In the genomic region with DNA sequence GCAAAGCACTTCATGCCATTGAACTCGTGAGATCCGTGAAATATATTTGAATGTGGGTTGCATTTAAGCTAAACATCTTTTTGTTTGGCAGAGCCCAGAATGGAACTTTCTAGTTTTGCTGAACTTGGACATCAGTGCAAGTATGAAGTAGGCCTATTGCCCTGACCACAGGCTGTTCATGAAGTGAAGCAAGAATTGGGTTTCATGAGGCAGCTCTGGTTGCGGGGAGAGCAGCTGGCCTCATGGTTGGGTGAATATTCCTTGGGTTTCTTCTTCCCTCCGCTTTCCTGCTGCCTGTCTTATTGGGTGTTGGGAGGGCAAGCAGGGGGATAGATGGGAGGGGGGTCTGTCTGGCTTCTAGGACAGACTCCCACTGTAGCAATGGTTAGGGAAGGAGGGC, we compare ENCODE assay signal across 22 mouse cellular contexts. TPM values are rescaled to one million over a fixed set of nuclear protein-coding genes. Genes with fewer than 3 reads are reported as not detected.
A peak's percentile ranks its signal among the peaks of the same experiment; 100 is the strongest.
DNase-seq lines count a peak whose midpoint lies in the region; ATAC-seq and TF ChIP-seq lines count a peak whose summit lies in the region.
"Had no signal": no experiment of that assay in that cellular context is flagged by ENCODE, and none has a peak within 500 bp of the region (broad histone marks: within the 10 kb centered on the region; RNA-seq: fewer than 3 reads in every experiment).

No protein-coding gene starts in this region.

- H3K4me1 ChIP-seq in embryonic facial prominence, embryonic 13.5 days: peaks cover 65% of the 10 kb centered on the region
- H3K4me1 ChIP-seq in embryonic facial prominence, embryonic 10.5 days: peaks cover 42% of the 10 kb centered on the region
- H3K4me1 ChIP-seq in kidney, postnatal 0 days (replicated peaks; ENCODE audit: insufficient read depth, low read length): peaks cover 42% of the 10 kb centered on the region
- H3K4me1 ChIP-seq in embryonic facial prominence, embryonic 15.5 days: peaks cover 34% of the 10 kb centered on the region

- H3K9me3 ChIP-seq in embryonic facial prominence, embryonic 13.5 days: peaks cover 6% of the 10 kb centered on the region; the same call in 1 of the 2 replicates
- H3K9me3 ChIP-seq in embryonic facial prominence, embryonic 10.5 days: no peaks in the 10 kb centered on the region
- 0 out of 2 replicates have a peak, but pooled peaks cover 4% of the 10 kb centered on the region for H3K9me3 ChIP-seq in kidney, postnatal 0 days (replicated peaks; ENCODE audit: low read length)
- H3K9me3 ChIP-seq in embryonic facial prominence, embryonic 15.5 days (replicated peaks): no peaks in the 10 kb centered on the region
- H3K9me3 ChIP-seq: heart, embryonic 10.5 days; hindbrain, embryonic 15.5 days; limb, embryonic 13.5 days; liver, embryonic 13.5 days; midbrain, embryonic 12.5 days had no signal

- H3K4me2 ChIP-seq in embryonic facial prominence, embryonic 13.5 days: no peak overlapping the region
- no peak overlapping the region for H3K4me2 ChIP-seq in kidney, postnatal 0 days (ENCODE audit: low read length)
- H3K4me2 ChIP-seq in embryonic facial prominence, embryonic 15.5 days (replicated peaks): no peak overlapping the region
- H3K4me2 ChIP-seq: forebrain, embryonic 12.5 days; hindbrain, embryonic 15.5 days; limb, embryonic 13.5 days; liver, embryonic 13.5 days; midbrain, embryonic 12.5 days had no signal

- 69% methylated on average over 4 of the region's 4 CpGs for WGBS in embryonic facial prominence, embryonic 13.5 days
- 88% methylated on average over 4 of the region's 4 CpGs for WGBS in embryonic facial prominence, embryonic 10.5 days
- 60% methylated on average over 4 of the region's 4 CpGs for WGBS in kidney, postnatal 0 days
- WGBS in embryonic facial prominence, embryonic 15.5 days: 63% methylated on average over 4 of the region's 4 CpGs

- no peak for ATAC-seq in embryonic facial prominence, embryonic 13.5 days (ENCODE audit: insufficient number of reproducible peaks, insufficient read depth, low FRiP score, low TSS enrichment, low read depth)
- 0 out of 2 replicates have a peak, but pooled peaks have one; percentile 19 for ATAC-seq in kidney, postnatal 0 days (replicated peaks; ENCODE audit: low FRiP score, low read depth)
- no peak for ATAC-seq in embryonic facial prominence, embryonic 15.5 days (ENCODE audit: insufficient number of reproducible peaks, low FRiP score, low TSS enrichment, low read depth)

- H3K27ac ChIP-seq in embryonic facial prominence, embryonic 13.5 days: peak overlapping the region; percentile 66
- H3K27ac ChIP-seq in embryonic facial prominence, embryonic 10.5 days (replicated peaks): no peak overlapping the region
- no peak overlapping the region for H3K27ac ChIP-seq in kidney, postnatal 0 days
- peak overlapping the region; percentile 58; the same call in 1 of the 2 replicates for H3K27ac ChIP-seq in embryonic facial prominence, embryonic 15.5 days (replicated peaks)
- H3K27ac ChIP-seq: forebrain, embryonic 12.5 days; heart, embryonic 10.5 days; hindbrain, embryonic 15.5 days; limb, embryonic 13.5 days; liver, embryonic 13.5 days; midbrain, embryonic 12.5 days had no signal

- no peaks in the 10 kb centered on the region for H3K27me3 ChIP-seq in embryonic facial prominence, embryonic 13.5 days
- H3K27me3 ChIP-seq in embryonic facial prominence, embryonic 10.5 days (replicated peaks; ENCODE audit: low read depth, poor library complexity, severe bottlenecking): no peaks in the 10 kb centered on the region
- H3K27me3 ChIP-seq in kidney, postnatal 0 days (ENCODE audit: insufficient read depth, low read length): no peaks in the 10 kb centered on the region
- H3K27me3 ChIP-seq in embryonic facial prominence, embryonic 15.5 days: no peaks in the 10 kb centered on the region
- H3K27me3 ChIP-seq: CH12.LX; hindbrain, embryonic 15.5 days; limb, embryonic 13.5 days; liver, embryonic 13.5 days; midbrain, embryonic 12.5 days had no signal

- no peak for DNase-seq in embryonic facial prominence, embryonic 10.5 days (ENCODE audit: low spot score)
- peak; percentile 84 for DNase-seq in kidney, postnatal 0 days (ENCODE audit: low spot score)
- no peak for DNase-seq in kidney, adult 9 months
- peak; percentile 53 for DNase-seq in 416B (ENCODE audit: low read depth)
- DNase-seq in thymus, postnatal 14 days: no peak
- no peak for DNase-seq in left cerebral cortex, adult 9 months (ENCODE audit: low spot score in 2 of 2)
- DNase-seq: adrenal gland, postnatal 10 days; cerebellum, adult 2 months; kidney, postnatal 10 days; liver, embryonic 13.5 days; right cerebral cortex, postnatal 14 days; spleen, adult 18-20 months had no signal

- H3K36me3 ChIP-seq in embryonic facial prominence, embryonic 13.5 days: no peaks in the 10 kb centered on the region
- H3K36me3 ChIP-seq in embryonic facial prominence, embryonic 10.5 days (replicated peaks): peaks cover 6% of the 10 kb centered on the region; the same call in 1 of the 2 replicates
- no peaks in the 10 kb centered on the region for H3K36me3 ChIP-seq in kidney, postnatal 0 days (ENCODE audit: insufficient read depth, low read length)
- H3K36me3 ChIP-seq in embryonic facial prominence, embryonic 15.5 days: no peaks in the 10 kb centered on the region
- H3K36me3 ChIP-seq: forebrain, embryonic 12.5 days; G1E; heart, embryonic 10.5 days; hindbrain, embryonic 15.5 days; liver, embryonic 13.5 days; midbrain, embryonic 12.5 days had no signal

- H3K9ac ChIP-seq in embryonic facial prominence, embryonic 13.5 days: no peak overlapping the region
- no peak overlapping the region for H3K9ac ChIP-seq in kidney, postnatal 0 days (ENCODE audit: low read depth, low read length)
- no peak overlapping the region for H3K9ac ChIP-seq in embryonic facial prominence, embryonic 15.5 days
- H3K9ac ChIP-seq: forebrain, embryonic 12.5 days; hindbrain, embryonic 15.5 days; limb, embryonic 13.5 days; liver, embryonic 13.5 days; midbrain, embryonic 12.5 days had no signal

- H3K4me3 ChIP-seq in embryonic facial prominence, embryonic 13.5 days: no peak overlapping the region
- H3K4me3 ChIP-seq in embryonic facial prominence, embryonic 10.5 days: no peak overlapping the region
- no peak overlapping the region for H3K4me3 ChIP-seq in kidney, postnatal 0 days (replicated peaks; ENCODE audit: low read depth, low read length)
- no peak overlapping the region for H3K4me3 ChIP-seq in embryonic facial prominence, embryonic 15.5 days (replicated peaks)
- H3K4me3 ChIP-seq: erythroblast, embryonic 14.5 days; forebrain, embryonic 12.5 days; heart, embryonic 10.5 days; hindbrain, embryonic 15.5 days; limb, embryonic 13.5 days; liver, embryonic 13.5 days; midbrain, embryonic 12.5 days had no signal

- TF ChIP-seq CTCF in kidney, postnatal 0 days (IDR thresholded peaks at IDR 0.05; ENCODE audit: low read depth): no peak

RNA-seq across cellular contexts. Expression of a gene that starts 23.5 kb away (rescaled TPM):
- polyA plus RNA-seq in embryonic facial prominence, embryonic 13.5 days (2015; fragmentation: Nextera tagmentation; extraction: Ambion mirVana): 27.9 and 30.4 TPM in 2 replicates
- polyA plus RNA-seq in embryonic facial prominence, embryonic 10.5 days (2016; fragmentation: Nextera tagmentation; extraction: Ambion mirVana): 44.2 and 47.2 TPM in 2 replicates
- 25.8 and 29.3 TPM in 2 replicates for polyA plus RNA-seq in kidney, postnatal 0 days (2015; fragmentation: Nextera tagmentation; extraction: Ambion mirVana)
- 34.0 and 34.9 TPM in 2 replicates for polyA plus RNA-seq in embryonic facial prominence, embryonic 15.5 days (2015; fragmentation: Nextera tagmentation; extraction: Ambion mirVana)
- polyA plus RNA-seq: G1E had no signal

Comparison
In these comparisons a context has a peak if more than half of its experiments do, and no peak if none do; other contexts are left out.
1. H3K27ac ChIP-seq: peak in embryonic facial prominence, embryonic 13.5 days (single experiment) and embryonic facial prominence, embryonic 15.5 days (single experiment); none in embryonic facial prominence, embryonic 10.5 days (single experiment) and kidney, postnatal 0 days (single experiment).
2. DNase-seq: peak in kidney, postnatal 0 days (single experiment) and 416B (single experiment); none in embryonic facial prominence, embryonic 10.5 days (single experiment), kidney, adult 9 months (single experiment), thymus, postnatal 14 days (single experiment) and left cerebral cortex, adult 9 months (0 of 2).